Mouse (Mus musculus): ENCODE measurements around the gene Mindy2. TPM values are rescaled to one million over a fixed set of nuclear protein-coding genes. Genes with fewer than 3 reads are reported as not detected.

Gene Mindy2
- total and polyA plus RNA-seq, 2 experiments from 2014 or later = 20.4 to 35.9 TPM

- DNase-seq (ENCODE audit: low spot score) = no peak
- H3K27me3 ChIP-seq (ENCODE audit: insufficient read depth, low read length) = no peaks in the 10 kb centered on the region
- no peak for ATAC-seq
- H3K36me3 ChIP-seq (ENCODE audit: insufficient read depth, low read length) = no peaks in the 10 kb centered on the region
- H3K4me1 ChIP-seq (ENCODE audit: insufficient read depth, low read length) = no peaks in the 10 kb centered on the region
- no peak overlapping the region for H3K9ac ChIP-seq (replicated peaks; ENCODE audit: low read length)
- no peak for TF ChIP-seq CTCF (IDR thresholded peaks at IDR 0.05; ENCODE audit: low read depth)
- no peak overlapping the region for H3K4me3 ChIP-seq (ENCODE audit: low read length)
- no peak overlapping the region for H3K27ac ChIP-seq
- no peak overlapping the region for H3K4me2 ChIP-seq (ENCODE audit: low read depth, low read length)
- no peaks in the 10 kb centered on the region for H3K9me3 ChIP-seq (ENCODE audit: low read length)
These were observed 33.6 kb upstream of the Mindy2 start for GRCm38 (mm10) chr9:70690579-70690978.

GRCm38 (mm10) chr9:70689926-70690325 is 33.0 kb upstream of the Mindy2 start:
- no peak overlapping the region for H3K9ac ChIP-seq (replicated peaks; ENCODE audit: low read length)
- no peaks in the 10 kb centered on the region for H3K36me3 ChIP-seq (ENCODE audit: insufficient read depth, low read length)
- no peaks in the 10 kb centered on the region for H3K4me1 ChIP-seq (ENCODE audit: insufficient read depth, low read length)
- no peak for TF ChIP-seq CTCF (IDR thresholded peaks at IDR 0.05; ENCODE audit: low read depth)
- no peaks in the 10 kb centered on the region for H3K27me3 ChIP-seq (ENCODE audit: insufficient read depth, low read length)
- no peak for ATAC-seq
- DNase-seq (ENCODE audit: low spot score) = no peak
- WGBS = 77% methylated on average over 3 of the region's 3 CpGs
- H3K4me2 ChIP-seq (ENCODE audit: low read depth, low read length) = no peak overlapping the region
- H3K4me3 ChIP-seq (ENCODE audit: low read length) = no peak overlapping the region
- no peaks in the 10 kb centered on the region for H3K9me3 ChIP-seq (ENCODE audit: low read length)
- H3K27ac ChIP-seq = no peak overlapping the region

GRCm38 (mm10) chr9:70688301-70688968 is 31.5 kb upstream of the Mindy2 start:
- H3K36me3 ChIP-seq (ENCODE audit: insufficient read depth, low read length) = no peaks in the 10 kb centered on the region
- H3K27me3 ChIP-seq (ENCODE audit: insufficient read depth, low read length) = no peaks in the 10 kb centered on the region
- no peak for TF ChIP-seq CTCF (IDR thresholded peaks at IDR 0.05; ENCODE audit: low read depth)
- H3K4me2 ChIP-seq (ENCODE audit: low read depth, low read length) = no peak overlapping the region
- 92% methylated on average over 2 of the region's 2 CpGs for WGBS
- H3K4me3 ChIP-seq (ENCODE audit: low read length) = no peak overlapping the region
- H3K9ac ChIP-seq (replicated peaks; ENCODE audit: low read length) = no peak overlapping the region
- no peaks in the 10 kb centered on the region for H3K4me1 ChIP-seq (ENCODE audit: insufficient read depth, low read length)
- H3K27ac ChIP-seq = no peak overlapping the region
- no peak for ATAC-seq
- DNase-seq (ENCODE audit: low spot score) = no peak
- H3K9me3 ChIP-seq (ENCODE audit: low read length) = no peaks in the 10 kb centered on the region

GRCm38 (mm10) chr9:70682202-70682601 is 25.2 kb upstream of the Mindy2 start:
- no peak overlapping the region for H3K9ac ChIP-seq (replicated peaks; ENCODE audit: low read length)
- ATAC-seq = no peak
- no peaks in the 10 kb centered on the region for H3K9me3 ChIP-seq (ENCODE audit: low read length)
- no peak overlapping the region for H3K4me3 ChIP-seq (ENCODE audit: low read length)
- no peaks in the 10 kb centered on the region for H3K27me3 ChIP-seq (ENCODE audit: insufficient read depth, low read length)
- no peak overlapping the region for H3K27ac ChIP-seq
- no peaks in the 10 kb centered on the region for H3K36me3 ChIP-seq (ENCODE audit: insufficient read depth, low read length)
- WGBS = 87% methylated on average over 1 of the region's 1 CpGs
- no peak overlapping the region for H3K4me2 ChIP-seq (ENCODE audit: low read depth, low read length)
- DNase-seq (ENCODE audit: low spot score) = no peak
- H3K4me1 ChIP-seq (ENCODE audit: insufficient read depth, low read length) = peaks cover 9% of the 10 kb centered on the region; the same call in 1 of the 2 replicates
- no peak for TF ChIP-seq CTCF (IDR thresholded peaks at IDR 0.05; ENCODE audit: low read depth)

DNA sequence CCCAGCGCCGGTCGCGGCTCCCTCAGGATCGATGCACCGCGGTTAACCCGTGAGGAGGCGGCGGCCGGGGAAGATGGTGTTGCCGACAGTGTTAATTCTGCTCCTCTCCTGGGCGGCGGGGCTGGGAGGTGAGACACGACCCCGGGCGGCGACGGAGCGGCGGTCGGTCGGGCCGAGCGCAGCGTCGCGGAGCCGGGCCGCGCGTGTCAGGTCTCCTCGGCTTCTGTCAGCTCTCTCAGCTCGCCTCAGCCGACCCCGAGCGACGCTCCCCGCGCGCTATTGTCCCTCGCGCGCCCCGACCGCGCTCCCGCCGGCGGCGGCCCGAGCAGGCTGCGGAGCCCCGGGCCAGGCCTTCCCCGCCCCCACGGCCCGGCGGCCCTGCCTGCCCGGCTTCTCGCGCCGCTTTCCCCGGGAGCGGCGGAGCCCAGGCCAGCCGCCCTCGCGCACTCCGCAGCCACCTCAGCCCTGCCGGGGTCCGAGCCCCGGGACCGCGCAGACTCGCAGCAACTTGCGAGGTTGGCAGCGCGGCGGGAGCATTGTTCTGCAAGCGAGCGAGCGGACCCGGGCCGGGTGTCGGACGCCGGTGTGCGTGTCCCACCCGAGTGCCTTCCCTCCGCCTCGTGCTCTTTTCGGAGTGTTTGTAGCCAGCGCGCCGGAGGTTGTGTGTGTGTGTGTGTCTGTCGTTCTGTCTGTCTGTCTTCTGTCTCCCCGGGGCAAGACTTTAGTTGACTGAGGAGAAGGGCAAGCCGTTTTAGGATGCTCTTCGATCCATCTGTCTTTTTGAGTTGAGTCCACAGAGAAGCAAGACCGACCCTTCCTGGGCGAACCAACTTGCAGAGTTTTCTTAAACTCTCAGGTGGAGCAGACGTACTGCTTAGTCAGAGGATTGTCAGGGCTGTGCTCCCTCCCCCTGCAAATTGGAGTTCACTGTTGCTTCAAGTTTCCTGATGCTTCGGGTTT is 22.4 kb upstream of the Mindy2 start:
- ATAC-seq = no peak
- H3K9me3 ChIP-seq (ENCODE audit: low read length) = no peaks in the 10 kb centered on the region

GRCm38 (mm10) chr9:70678682-70679131 is 21.7 kb upstream of the Mindy2 start, which contains the start of gene Adam10:
TSS of gene Adam10 (plus strand) at chr9:70678997.
- 1% methylated on average over 44 of the region's 48 CpGs for WGBS
- H3K27ac ChIP-seq = peak within 1 kb of the TSS; percentile 98

More for the DNA sequence above, 22.4 kb upstream of the Mindy2 start:
- Histone ChIP-seq H3K4me2 (ENCODE audit: low read depth, low read length) (peak overlapping the region; percentile 65), H3K4me1 (ENCODE audit: insufficient read depth, low read length) (peaks cover 9% of the 10 kb centered on the region; the same call in 1 of the 2 replicates), H3K27ac (peak overlapping the region; percentile 98), H3K27me3 (ENCODE audit: insufficient read depth, low read length) (no peaks in the 10 kb centered on the region), H3K4me3 (ENCODE audit: low read length) (peak overlapping the region; percentile 97), H3K36me3 (ENCODE audit: insufficient read depth, low read length) (no peaks in the 10 kb centered on the region), H3K9ac (replicated peaks; ENCODE audit: low read length) (peak overlapping the region; percentile 92)
- no peak for TF ChIP-seq CTCF (IDR thresholded peaks at IDR 0.05; ENCODE audit: low read depth)
- WGBS = under 1% methylated on average over 81 of the region's 103 CpGs
- DNase-seq (ENCODE audit: low spot score) = peak; percentile 63

More at GRCm38 (mm10) chr9:70678682-70679131, 21.7 kb upstream of the Mindy2 start, which contains the start of gene Adam10:
- peak within 1 kb of the TSS; percentile 65 for H3K4me2 ChIP-seq (ENCODE audit: low read depth, low read length)
- ATAC-seq (peak; percentile 100), DNase-seq (ENCODE audit: low spot score) (peak; percentile 99)
- H3K36me3 ChIP-seq (ENCODE audit: insufficient read depth, low read length) = no peaks in the 10 kb centered on the region
- H3K9ac ChIP-seq (replicated peaks; ENCODE audit: low read length) = peak within 1 kb of the TSS; percentile 92
- H3K27me3 ChIP-seq (ENCODE audit: insufficient read depth, low read length) = no peaks in the 10 kb centered on the region
- TF ChIP-seq CTCF (IDR thresholded peaks at IDR 0.05; ENCODE audit: low read depth) = no peak
- H3K4me3 ChIP-seq (ENCODE audit: low read length) = peak within 1 kb of the TSS; percentile 97
- H3K4me1 ChIP-seq (ENCODE audit: insufficient read depth, low read length) = peaks cover 9% of the 10 kb centered on the region; the same call in 1 of the 2 replicates
- no peaks in the 10 kb centered on the region for H3K9me3 ChIP-seq (ENCODE audit: low read length)
